9 mouse cellular contexts compared by ENCODE assay signal in the genomic region with DNA sequence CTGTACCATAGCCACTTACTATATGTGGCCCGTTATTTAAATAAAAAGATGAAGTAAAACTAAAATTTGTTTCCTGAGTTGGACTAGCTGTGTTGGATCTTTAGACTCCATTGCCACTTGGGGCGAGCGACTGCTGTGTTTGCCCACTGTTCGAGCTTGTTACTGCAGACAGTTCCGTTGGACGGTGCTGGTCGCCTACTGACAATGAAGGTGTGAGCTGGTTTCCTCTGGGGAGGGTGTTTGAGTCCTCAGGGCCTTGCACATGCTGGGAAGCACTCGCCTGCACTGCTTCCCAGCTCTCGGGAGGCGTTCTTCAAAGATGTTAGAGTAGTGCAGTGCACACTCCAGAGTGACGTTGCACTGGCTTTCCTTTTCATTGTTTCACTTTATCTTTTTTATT. TPM values are rescaled to one million over a fixed set of nuclear protein-coding genes. Genes with fewer than 3 reads are reported as not detected.
A peak's percentile ranks its signal among the peaks of the same experiment; 100 is the strongest.
DNase-seq lines count a peak whose midpoint lies in the region; ATAC-seq and TF ChIP-seq lines count a peak whose summit lies in the region.
"Had no signal": no experiment of that assay in that cellular context is flagged by ENCODE, and none has a peak within 500 bp of the region (broad histone marks: within the 10 kb centered on the region; RNA-seq: fewer than 3 reads in every experiment).

No protein-coding gene starts in this region.

- H3K4me2 ChIP-seq in hindbrain, embryonic 13.5 days: peak overlapping the region; percentile 90
- no peak overlapping the region for H3K4me2 ChIP-seq in hindbrain, embryonic 12.5 days (replicated peaks)
- H3K4me2 ChIP-seq in embryonic facial prominence, embryonic 13.5 days: peak overlapping the region; percentile 86
- peak overlapping the region; percentile 21; the same call in 1 of the 2 replicates for H3K4me2 ChIP-seq in limb, embryonic 14.5 days (replicated peaks; ENCODE audit: low read depth, low read length, severe bottlenecking)

- H3K79me2 ChIP-seq in C2C12 (ENCODE audit: control insufficient read depth, insufficient read depth): peaks cover 83% of the 10 kb centered on the region

- peaks cover 48% of the 10 kb centered on the region for H3K4me1 ChIP-seq in hindbrain, embryonic 13.5 days (replicated peaks)
- H3K4me1 ChIP-seq in hindbrain, embryonic 12.5 days: peaks cover 32% of the 10 kb centered on the region
- H3K4me1 ChIP-seq in embryonic facial prominence, embryonic 13.5 days: peaks cover 38% of the 10 kb centered on the region
- peaks cover 20% of the 10 kb centered on the region for H3K4me1 ChIP-seq in limb, embryonic 14.5 days (ENCODE audit: control insufficient read depth, insufficient read depth, low read length)
- peaks cover 15% of the 10 kb centered on the region for H3K4me1 ChIP-seq in olfactory bulb, adult 2 months (ENCODE audit: control insufficient read depth, insufficient read depth, low read length)

- no peak overlapping the region for H3K27ac ChIP-seq in hindbrain, embryonic 13.5 days
- no peak overlapping the region for H3K27ac ChIP-seq in hindbrain, embryonic 12.5 days
- H3K27ac ChIP-seq in embryonic facial prominence, embryonic 13.5 days: peak overlapping the region; percentile 68; the same call in 1 of the 2 replicates
- 0 out of 2 replicates have a peak overlapping the region, but pooled peaks have one; percentile 19 for H3K27ac ChIP-seq in limb, embryonic 14.5 days (replicated peaks; ENCODE audit: low read depth, low read length)
- no peak overlapping the region for H3K27ac ChIP-seq in olfactory bulb, adult 2 months (ENCODE audit: insufficient read depth, low read depth, low read length)

- no peaks in the 10 kb centered on the region for H3K9me3 ChIP-seq in hindbrain, embryonic 13.5 days
- no peaks in the 10 kb centered on the region for H3K9me3 ChIP-seq in hindbrain, embryonic 12.5 days (replicated peaks)
- no peaks in the 10 kb centered on the region for H3K9me3 ChIP-seq in embryonic facial prominence, embryonic 13.5 days
- H3K9me3 ChIP-seq in limb, embryonic 14.5 days (ENCODE audit: control insufficient read depth, low read length): no peaks in the 10 kb centered on the region

- no peak for DNase-seq in limb, embryonic 14.5 days (ENCODE audit: low spot score)
- DNase-seq in gastrocnemius, postnatal 25 days: no peak
- DNase-seq in adrenal gland, adult 2 months: no peak

- no peaks in the 10 kb centered on the region for H3K36me3 ChIP-seq in hindbrain, embryonic 13.5 days
- no peaks in the 10 kb centered on the region for H3K36me3 ChIP-seq in hindbrain, embryonic 12.5 days
- H3K36me3 ChIP-seq in C2C12 (ENCODE audit: control insufficient read depth, insufficient read depth): peaks cover 6% of the 10 kb centered on the region
- H3K36me3 ChIP-seq in embryonic facial prominence, embryonic 13.5 days: no peaks in the 10 kb centered on the region
- H3K36me3 ChIP-seq in limb, embryonic 14.5 days (ENCODE audit: control insufficient read depth, insufficient read depth, low read length): peaks cover 4% of the 10 kb centered on the region; the same call in 1 of the 2 replicates

- no peak for TF ChIP-seq POLR2A in limb, embryonic 14.5 days (IDR thresholded peaks at IDR 0.05; ENCODE audit: borderline replicate concordance, extremely low read depth, insufficient read depth, insufficient read length)
- TF ChIP-seq POLR2A in olfactory bulb, adult 2 months (IDR thresholded peaks at IDR 0.05; ENCODE audit: insufficient read depth, low read depth, low read length): no peak

- TF ChIP-seq CTCF in C2C12 (IDR thresholded peaks at IDR 0.05; ENCODE audit: control insufficient read depth, insufficient read depth, insufficient read length): no peak
- TF ChIP-seq CTCF in olfactory bulb, adult 2 months (IDR thresholded peaks at IDR 0.05; ENCODE audit: insufficient read depth, low read depth, low read length): no peak

- peak overlapping the region; percentile 53 for H3K9ac ChIP-seq in hindbrain, embryonic 13.5 days
- H3K9ac ChIP-seq in hindbrain, embryonic 12.5 days: no peak overlapping the region
- peak overlapping the region; percentile 47; the same call in 1 of the 2 replicates for H3K9ac ChIP-seq in embryonic facial prominence, embryonic 13.5 days
- no peak overlapping the region for H3K9ac ChIP-seq in limb, embryonic 14.5 days (ENCODE audit: low read depth, low read length, severe bottlenecking)

- 70% methylated on average over 11 of the region's 11 CpGs for WGBS in hindbrain, embryonic 13.5 days
- 66% methylated on average over 11 of the region's 11 CpGs for WGBS in hindbrain, embryonic 12.5 days
- 56% methylated on average over 11 of the region's 11 CpGs for WGBS in embryonic facial prominence, embryonic 13.5 days
- 56% methylated on average over 11 of the region's 11 CpGs for WGBS in limb, embryonic 14.5 days
- 27% methylated on average over 11 of the region's 11 CpGs for WGBS in olfactory bulb, adult 2 months

- H3ac ChIP-seq in C2C12 (ENCODE audit: control insufficient read depth, insufficient read length, low read depth): peak overlapping the region; percentile 51

- no peak for ATAC-seq in hindbrain, embryonic 13.5 days (ENCODE audit: low FRiP score)
- no peak for ATAC-seq in hindbrain, embryonic 12.5 days (ENCODE audit: low FRiP score)
- no peak for ATAC-seq in embryonic facial prominence, embryonic 13.5 days (ENCODE audit: insufficient number of reproducible peaks, insufficient read depth, low FRiP score, low TSS enrichment, low read depth)
- no peak for ATAC-seq in limb, embryonic 14.5 days (ENCODE audit: low FRiP score, low read depth)

- no peaks in the 10 kb centered on the region for H3K27me3 ChIP-seq in hindbrain, embryonic 13.5 days
- H3K27me3 ChIP-seq in hindbrain, embryonic 12.5 days: no peaks in the 10 kb centered on the region
- H3K27me3 ChIP-seq in C2C12 (ENCODE audit: control insufficient read depth, insufficient read depth, insufficient read length): no peaks in the 10 kb centered on the region
- H3K27me3 ChIP-seq in embryonic facial prominence, embryonic 13.5 days: no peaks in the 10 kb centered on the region
- no peaks in the 10 kb centered on the region for H3K27me3 ChIP-seq in limb, embryonic 14.5 days (ENCODE audit: control insufficient read depth, insufficient read depth, low read length)

- peaks cover 78% of the 10 kb centered on the region for H3K79me3 ChIP-seq in C2C12 (ENCODE audit: low read depth)

- H3K4me3 ChIP-seq in hindbrain, embryonic 13.5 days: no peak overlapping the region
- no peak overlapping the region for H3K4me3 ChIP-seq in hindbrain, embryonic 12.5 days
- peak overlapping the region; percentile 11 for H3K4me3 ChIP-seq in C2C12 (ENCODE audit: insufficient read depth, poor library complexity, severe bottlenecking)
- no peak overlapping the region for H3K4me3 ChIP-seq in embryonic facial prominence, embryonic 13.5 days
- 0 out of 2 replicates have a peak overlapping the region, but pooled peaks have one; percentile 5 for H3K4me3 ChIP-seq in limb, embryonic 14.5 days (replicated peaks; ENCODE audit: low read length)
- 0 out of 2 replicates have a peak overlapping the region, but pooled peaks have one; percentile 2 for H3K4me3 ChIP-seq in olfactory bulb, adult 2 months (ENCODE audit: insufficient read depth, low read depth, low read length)

RNA-seq across cellular contexts. Expression of a gene that starts 3.7 kb away (rescaled TPM):
- polyA plus RNA-seq in hindbrain, embryonic 13.5 days (2015; fragmentation: Nextera tagmentation; extraction: Ambion mirVana): 390 and 405 TPM in 2 replicates
- polyA plus RNA-seq in hindbrain, embryonic 12.5 days (2016; fragmentation: Nextera tagmentation; extraction: Ambion mirVana): 370 and 394 TPM in 2 replicates
- polyA plus RNA-seq in C2C12 (2012; fragmentation: generic; extraction: Trizol): 281 TPM
- 400 and 419 TPM in 2 replicates for polyA plus RNA-seq in embryonic facial prominence, embryonic 13.5 days (2015; fragmentation: Nextera tagmentation; extraction: Ambion mirVana)
- polyA plus RNA-seq in limb, embryonic 14.5 days (2012; rRNA removed): 193 and 230 TPM in 2 replicates
- 344 and 345 TPM in 2 replicates for polyA plus RNA-seq in limb, embryonic 14.5 days (2014; fragmentation: Nextera tagmentation; extraction: Ambion mirVana)
- polyA plus RNA-seq in olfactory bulb, adult 2 months (2012; ENCODE audit: insufficient read depth, insufficient read length, low replicate concordance, missing spikeins): not detected in 2 replicates
- total RNA-seq in gastrocnemius, postnatal 25 days (2021): 10 to 100 TPM; 62.7 to 70.6 TPM
- total RNA-seq in adrenal gland, adult 2 months (2021): 100 to 1,000 TPM; 180 to 191 TPM
- polyA plus RNA-seq in adrenal gland, adult 2 months (2012; rRNA removed): 108 and 124 TPM in 2 replicates

RNA-seq across cellular contexts. Expression of a gene that starts 38.7 kb away (rescaled TPM):
- 0.42 TPM in 1 of 2 replicates, not detected in the other for polyA plus RNA-seq in hindbrain, embryonic 13.5 days (2015; fragmentation: Nextera tagmentation; extraction: Ambion mirVana)
- polyA plus RNA-seq in hindbrain, embryonic 12.5 days (2016; fragmentation: Nextera tagmentation; extraction: Ambion mirVana): 0.19 TPM in 1 of 2 replicates, not detected in the other
- not detected for polyA plus RNA-seq in C2C12 (2012; fragmentation: generic; extraction: Trizol)
- polyA plus RNA-seq in embryonic facial prominence, embryonic 13.5 days (2015; fragmentation: Nextera tagmentation; extraction: Ambion mirVana): 0.20 and 0.33 TPM in 2 replicates
- not detected in 2 replicates for polyA plus RNA-seq in limb, embryonic 14.5 days (2012; rRNA removed)
- 0.25 and 0.34 TPM in 2 replicates for polyA plus RNA-seq in limb, embryonic 14.5 days (2014; fragmentation: Nextera tagmentation; extraction: Ambion mirVana)
- polyA plus RNA-seq in olfactory bulb, adult 2 months (2012; ENCODE audit: insufficient read depth, insufficient read length, low replicate concordance, missing spikeins): not detected in 2 replicates
- not detected for total RNA-seq in gastrocnemius, postnatal 25 days (2021)
- total RNA-seq in adrenal gland, adult 2 months (2021): not detected
- 0.43 TPM in 1 of 2 replicates, not detected in the other for polyA plus RNA-seq in adrenal gland, adult 2 months (2012; rRNA removed)
- total RNA-seq: layer of hippocampus, postnatal 25 days had no signal

RNA-seq across cellular contexts. Expression of a gene that starts 44.9 kb away (rescaled TPM):
- polyA plus RNA-seq in hindbrain, embryonic 13.5 days (2015; fragmentation: Nextera tagmentation; extraction: Ambion mirVana): 199 and 206 TPM in 2 replicates
- 180 and 183 TPM in 2 replicates for polyA plus RNA-seq in hindbrain, embryonic 12.5 days (2016; fragmentation: Nextera tagmentation; extraction: Ambion mirVana)
- 123 TPM for polyA plus RNA-seq in C2C12 (2012; fragmentation: generic; extraction: Trizol)
- polyA plus RNA-seq in embryonic facial prominence, embryonic 13.5 days (2015; fragmentation: Nextera tagmentation; extraction: Ambion mirVana): 224 and 225 TPM in 2 replicates
- polyA plus RNA-seq in limb, embryonic 14.5 days (2012; rRNA removed): 174 and 181 TPM in 2 replicates
- polyA plus RNA-seq in limb, embryonic 14.5 days (2014; fragmentation: Nextera tagmentation; extraction: Ambion mirVana): 228 and 238 TPM in 2 replicates
- not detected in 2 replicates for polyA plus RNA-seq in olfactory bulb, adult 2 months (2012; ENCODE audit: insufficient read depth, insufficient read length, low replicate concordance, missing spikeins)
- 10 to 100 TPM; 63.6 to 65.8 TPM for total RNA-seq in gastrocnemius, postnatal 25 days (2021)
- 100 to 1,000 TPM; 144 to 177 TPM for total RNA-seq in adrenal gland, adult 2 months (2021)
- polyA plus RNA-seq in adrenal gland, adult 2 months (2012; rRNA removed): 180 and 188 TPM in 2 replicates

RNA-seq across cellular contexts. Expression of a gene that starts 45.1 kb away (rescaled TPM):
- polyA plus RNA-seq in hindbrain, embryonic 13.5 days (2015; fragmentation: Nextera tagmentation; extraction: Ambion mirVana): 98.2 and 102 TPM in 2 replicates
- polyA plus RNA-seq in hindbrain, embryonic 12.5 days (2016; fragmentation: Nextera tagmentation; extraction: Ambion mirVana): 94.0 and 97.8 TPM in 2 replicates
- polyA plus RNA-seq in C2C12 (2012; fragmentation: generic; extraction: Trizol): 68.0 TPM
- 95.1 and 112 TPM in 2 replicates for polyA plus RNA-seq in embryonic facial prominence, embryonic 13.5 days (2015; fragmentation: Nextera tagmentation; extraction: Ambion mirVana)
- polyA plus RNA-seq in limb, embryonic 14.5 days (2012; rRNA removed): 63.9 and 70.7 TPM in 2 replicates
- polyA plus RNA-seq in limb, embryonic 14.5 days (2014; fragmentation: Nextera tagmentation; extraction: Ambion mirVana): 124 and 129 TPM in 2 replicates
- not detected in 2 replicates for polyA plus RNA-seq in olfactory bulb, adult 2 months (2012; ENCODE audit: insufficient read depth, insufficient read length, low replicate concordance, missing spikeins)
- 10 to 100 TPM; 56.7 to 58.0 TPM for total RNA-seq in gastrocnemius, postnatal 25 days (2021)
- 10 to 100 TPM; 61.1 to 85.1 TPM for total RNA-seq in adrenal gland, adult 2 months (2021)
- polyA plus RNA-seq in adrenal gland, adult 2 months (2012; rRNA removed): 92.9 and 106 TPM in 2 replicates

RNA-seq across cellular contexts. Expression of a gene that starts 45.2 kb away (rescaled TPM):
- not detected in 2 replicates for polyA plus RNA-seq in hindbrain, embryonic 13.5 days (2015; fragmentation: Nextera tagmentation; extraction: Ambion mirVana)
- polyA plus RNA-seq in hindbrain, embryonic 12.5 days (2016; fragmentation: Nextera tagmentation; extraction: Ambion mirVana): not detected in 2 replicates
- polyA plus RNA-seq in C2C12 (2012; fragmentation: generic; extraction: Trizol): not detected
- polyA plus RNA-seq in embryonic facial prominence, embryonic 13.5 days (2015; fragmentation: Nextera tagmentation; extraction: Ambion mirVana): not detected in 2 replicates
- not detected in 2 replicates for polyA plus RNA-seq in limb, embryonic 14.5 days (2012; rRNA removed)
- polyA plus RNA-seq in limb, embryonic 14.5 days (2014; fragmentation: Nextera tagmentation; extraction: Ambion mirVana): not detected in 2 replicates
- polyA plus RNA-seq in olfactory bulb, adult 2 months (2012; ENCODE audit: insufficient read depth, insufficient read length, low replicate concordance, missing spikeins): not detected in 2 replicates
- total RNA-seq in gastrocnemius, postnatal 25 days (2021): not detected
- not detected for total RNA-seq in adrenal gland, adult 2 months (2021)
- not detected in 2 replicates for polyA plus RNA-seq in adrenal gland, adult 2 months (2012; rRNA removed)
- total RNA-seq: layer of hippocampus, postnatal 25 days had no signal

Comparison
In these comparisons a context has a peak if more than half of its experiments do, and no peak if none do; other contexts are left out.
1. H3K9ac ChIP-seq: peak in hindbrain, embryonic 13.5 days (single experiment) and embryonic facial prominence, embryonic 13.5 days (single experiment); none in hindbrain, embryonic 12.5 days (single experiment) and limb, embryonic 14.5 days (single experiment).
2. H3K27ac ChIP-seq: peak in embryonic facial prominence, embryonic 13.5 days (single experiment) and limb, embryonic 14.5 days (single experiment); none in hindbrain, embryonic 13.5 days (single experiment), hindbrain, embryonic 12.5 days (single experiment) and olfactory bulb, adult 2 months (single experiment).
3. H3K4me3 ChIP-seq: peak in C2C12 (single experiment), limb, embryonic 14.5 days (single experiment) and olfactory bulb, adult 2 months (single experiment); none in hindbrain, embryonic 13.5 days (single experiment), hindbrain, embryonic 12.5 days (single experiment) and embryonic facial prominence, embryonic 13.5 days (single experiment).